Mouse (Mus musculus): ENCODE measurements around the gene Ncdn. TPM values are rescaled to one million over a fixed set of nuclear protein-coding genes. Genes with fewer than 3 reads are reported as not detected.

The Ncdn gene
- polyA plus RNA-seq, 1 experiment: 18.3 TPM

- H3K27ac ChIP-seq (ENCODE audit: insufficient read depth, low read length): peak overlapping the region; percentile 96; the same call in 1 of the 2 replicates
- TF ChIP-seq CTCF (IDR thresholded peaks at IDR 0.05; ENCODE audit: borderline replicate concordance, insufficient read depth, low read length) (no peak), POLR2A (IDR thresholded peaks at IDR 0.05; ENCODE audit: low read depth, low read length) (no peak)
- H3K4me3 ChIP-seq (ENCODE audit: insufficient read depth, low read length): peak overlapping the region; percentile 75
- peaks cover 3% of the 10 kb centered on the region; the same call in 1 of the 2 replicates for H3K4me1 ChIP-seq (ENCODE audit: control insufficient read depth, insufficient read depth, low read length)
Measured at GRCm38 (mm10) chr4:126754231-126754611, 983 bp upstream of the Ncdn start.

GRCm38 (mm10) chr4:126752608-126753141 is 563 bp downstream of the Ncdn start:
- Histone ChIP-seq H3K4me3 (ENCODE audit: insufficient read depth, low read length) (peak overlapping the region; percentile 84), H3K4me1 (ENCODE audit: control insufficient read depth, insufficient read depth, low read length) (peaks cover 3% of the 10 kb centered on the region; the same call in 1 of the 2 replicates), H3K27ac (ENCODE audit: insufficient read depth, low read length) (no peak overlapping the region)
- TF ChIP-seq POLR2A (IDR thresholded peaks at IDR 0.05; ENCODE audit: low read depth, low read length): no peak

GRCm38 (mm10) chr4:126752024-126752607 is 1.1 kb downstream of the Ncdn start:
- Histone ChIP-seq H3K4me3 (ENCODE audit: insufficient read depth, low read length) (peak overlapping the region; percentile 84), H3K27ac (ENCODE audit: insufficient read depth, low read length) (no peak overlapping the region), H3K4me1 (ENCODE audit: control insufficient read depth, insufficient read depth, low read length) (peaks cover 3% of the 10 kb centered on the region; the same call in 1 of the 2 replicates)
- no peak for TF ChIP-seq CTCF (IDR thresholded peaks at IDR 0.05; ENCODE audit: borderline replicate concordance, insufficient read depth, low read length)
- no peak for TF ChIP-seq POLR2A (IDR thresholded peaks at IDR 0.05; ENCODE audit: low read depth, low read length)

GRCm38 (mm10) chr4:126751556-126752023 is 1.6 kb downstream of the Ncdn start:
- TF ChIP-seq POLR2A (IDR thresholded peaks at IDR 0.05; ENCODE audit: low read depth, low read length): no peak
- no peak for TF ChIP-seq CTCF (IDR thresholded peaks at IDR 0.05; ENCODE audit: borderline replicate concordance, insufficient read depth, low read length)
- Histone ChIP-seq H3K4me1 (ENCODE audit: control insufficient read depth, insufficient read depth, low read length) (peaks cover 3% of the 10 kb centered on the region; the same call in 1 of the 2 replicates), H3K4me3 (ENCODE audit: insufficient read depth, low read length) (peak overlapping the region; percentile 84; the same call in 1 of the 2 replicates), H3K27ac (ENCODE audit: insufficient read depth, low read length) (no peak overlapping the region)

DNA sequence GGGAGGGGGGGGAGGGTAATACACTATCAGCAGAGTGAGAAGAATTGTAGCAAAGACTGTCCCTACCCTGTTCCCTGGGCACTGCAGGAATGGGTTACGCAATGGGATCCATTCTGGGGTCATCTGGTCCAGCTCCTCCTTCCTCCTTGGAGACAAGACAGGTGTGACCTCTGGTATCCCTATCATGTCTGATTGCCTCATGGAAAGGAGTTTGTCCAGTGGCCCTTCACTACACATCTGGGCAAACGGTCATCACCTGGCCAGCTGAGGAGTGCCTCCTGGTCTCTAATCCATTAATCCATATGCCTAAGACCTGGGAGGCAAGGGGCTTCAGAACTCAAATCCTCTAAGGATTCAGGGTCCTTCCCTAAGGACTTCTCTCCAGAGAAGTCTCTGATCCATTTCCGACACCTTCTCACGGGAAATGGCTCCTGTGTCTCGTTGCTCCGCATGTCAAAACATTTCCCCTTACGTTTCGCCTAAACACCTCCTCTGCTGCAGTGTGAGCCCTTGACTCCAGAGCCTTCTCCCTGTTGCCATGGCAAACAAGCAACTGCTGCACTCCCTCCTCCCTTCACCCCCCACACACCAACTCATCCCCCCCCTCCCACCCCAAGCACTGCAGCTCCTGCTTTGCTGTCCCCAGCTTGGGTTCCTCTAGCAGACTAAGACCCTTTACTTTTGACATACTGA is 2.2 kb downstream of the Ncdn start:
- no peak overlapping the region for H3K4me3 ChIP-seq (ENCODE audit: insufficient read depth, low read length)

DNA sequence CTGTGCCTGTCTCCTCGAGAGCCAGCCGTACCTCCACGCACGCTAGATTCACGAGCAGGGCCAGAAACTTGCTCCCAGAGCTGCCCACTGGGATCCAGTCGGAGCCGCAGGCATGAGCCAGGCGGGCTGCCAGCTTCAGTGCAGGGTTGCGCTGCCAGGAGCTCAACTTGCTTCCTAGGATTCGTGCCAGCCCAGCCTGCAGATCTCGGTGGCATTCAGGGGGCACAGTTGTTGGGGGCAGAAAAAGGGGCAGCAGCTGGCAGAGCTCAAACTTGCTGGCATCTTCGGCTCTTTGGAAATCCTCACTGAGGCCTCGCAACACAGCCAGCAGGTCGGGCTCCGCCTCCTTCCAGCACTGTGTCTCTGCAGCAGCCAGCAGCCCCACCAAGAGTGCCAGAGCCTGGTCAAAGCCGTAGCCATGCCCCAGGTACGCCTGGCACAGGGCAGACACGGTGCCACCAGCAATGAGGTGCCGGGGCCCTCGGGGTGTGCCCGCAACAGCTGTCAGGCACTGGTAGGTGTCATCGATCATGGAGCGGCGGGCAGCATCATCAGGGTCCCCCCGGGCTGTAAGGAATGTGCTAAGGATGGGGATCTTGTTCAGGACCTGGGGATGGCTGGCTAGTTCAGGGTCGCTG is 3.1 kb downstream of the Ncdn start:
- TF ChIP-seq POLR2A (IDR thresholded peaks at IDR 0.05; ENCODE audit: low read depth, low read length): no peak
- TF ChIP-seq CTCF (IDR thresholded peaks at IDR 0.05; ENCODE audit: borderline replicate concordance, insufficient read depth, low read length): no peak
- Histone ChIP-seq H3K4me1 (ENCODE audit: control insufficient read depth, insufficient read depth, low read length) (peaks cover 3% of the 10 kb centered on the region; the same call in 1 of the 2 replicates), H3K4me3 (ENCODE audit: insufficient read depth, low read length) (no peak overlapping the region), H3K27ac (ENCODE audit: insufficient read depth, low read length) (no peak overlapping the region)

More for the DNA sequence above, 2.2 kb downstream of the Ncdn start:
- no peak for TF ChIP-seq POLR2A (IDR thresholded peaks at IDR 0.05; ENCODE audit: low read depth, low read length)
- TF ChIP-seq CTCF (IDR thresholded peaks at IDR 0.05; ENCODE audit: borderline replicate concordance, insufficient read depth, low read length): no peak
- peaks cover 3% of the 10 kb centered on the region; the same call in 1 of the 2 replicates for H3K4me1 ChIP-seq (ENCODE audit: control insufficient read depth, insufficient read depth, low read length)
- no peak overlapping the region for H3K27ac ChIP-seq (ENCODE audit: insufficient read depth, low read length)

DNA sequence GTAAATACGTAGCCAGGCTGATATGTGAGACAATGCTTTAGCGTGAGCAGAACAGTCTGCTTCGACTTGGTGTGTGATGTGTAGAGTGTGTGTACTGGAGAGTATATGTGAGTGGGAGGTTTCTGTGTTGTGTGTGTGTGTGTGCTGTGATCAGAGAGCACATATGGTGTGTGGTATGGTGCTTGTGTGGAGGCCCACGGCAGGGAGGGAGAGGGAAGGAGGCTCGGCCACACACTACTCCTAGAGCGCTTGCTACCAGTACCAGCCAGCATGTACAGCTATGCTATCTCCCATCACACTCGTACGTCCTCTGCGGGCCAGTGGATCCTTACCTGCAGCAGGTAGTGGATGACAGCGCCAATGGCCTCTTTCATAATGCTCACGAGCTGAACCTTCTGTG is 3.7 kb downstream of the Ncdn start:
- Histone ChIP-seq H3K4me3 (ENCODE audit: insufficient read depth, low read length) (no peak overlapping the region), H3K27ac (ENCODE audit: insufficient read depth, low read length) (no peak overlapping the region), H3K4me1 (ENCODE audit: control insufficient read depth, insufficient read depth, low read length) (no peaks in the 10 kb centered on the region)
- TF ChIP-seq POLR2A (IDR thresholded peaks at IDR 0.05; ENCODE audit: low read depth, low read length) (no peak), CTCF (IDR thresholded peaks at IDR 0.05; ENCODE audit: borderline replicate concordance, insufficient read depth, low read length) (no peak)

- Histone ChIP-seq H3K4me3 (ENCODE audit: insufficient read depth, low read length) (no peak overlapping the region), H3K4me1 (ENCODE audit: control insufficient read depth, insufficient read depth, low read length) (no peaks in the 10 kb centered on the region), H3K27ac (ENCODE audit: insufficient read depth, low read length) (no peak overlapping the region)
- no peak for TF ChIP-seq CTCF (IDR thresholded peaks at IDR 0.05; ENCODE audit: borderline replicate concordance, insufficient read depth, low read length)
- TF ChIP-seq POLR2A (IDR thresholded peaks at IDR 0.05; ENCODE audit: low read depth, low read length): no peak
Measured at GRCm38 (mm10) chr4:126748381-126748780, 4.9 kb downstream of the Ncdn start.

DNA sequence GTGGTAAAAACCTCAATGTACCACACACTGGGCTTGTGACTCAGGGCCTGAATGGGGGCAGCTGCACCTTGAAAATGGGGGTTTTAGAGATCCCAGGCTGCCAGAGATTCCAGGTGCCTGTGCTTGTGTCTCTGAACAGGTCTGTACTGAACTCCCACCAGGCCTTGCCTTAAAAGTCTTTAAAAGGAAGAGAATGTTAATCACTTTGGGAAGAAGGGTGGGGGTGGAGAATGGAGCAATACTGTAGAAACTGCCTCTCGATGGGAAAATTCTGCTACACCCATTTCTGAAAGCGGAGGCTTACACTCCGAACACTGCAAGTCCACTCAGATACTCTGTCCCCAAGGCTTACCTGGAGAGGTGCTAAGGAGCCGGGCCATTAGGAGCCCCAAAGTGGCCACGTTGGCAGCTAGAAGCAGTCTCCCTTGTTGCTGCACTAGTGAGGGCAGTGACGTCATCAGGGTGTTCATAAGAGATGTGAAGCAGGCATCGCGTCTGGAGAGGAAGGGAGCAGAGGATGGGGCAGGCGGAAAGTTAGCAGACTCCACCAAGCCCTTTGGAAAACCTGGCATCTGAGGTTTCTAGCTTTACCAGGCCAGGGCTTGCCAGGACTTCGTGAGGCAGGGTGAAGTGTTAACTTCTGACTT is 6.9 kb downstream of the Ncdn start:
- no peaks in the 10 kb centered on the region for H3K4me1 ChIP-seq (ENCODE audit: control insufficient read depth, insufficient read depth, low read length)
- H3K27ac ChIP-seq (ENCODE audit: insufficient read depth, low read length): no peak overlapping the region
- TF ChIP-seq POLR2A (IDR thresholded peaks at IDR 0.05; ENCODE audit: low read depth, low read length) (no peak), CTCF (IDR thresholded peaks at IDR 0.05; ENCODE audit: borderline replicate concordance, insufficient read depth, low read length) (no peak)
- no peak overlapping the region for H3K4me3 ChIP-seq (ENCODE audit: insufficient read depth, low read length)
